In genomic region chr7:3704475-3704874, GRCm38 (mm10) we compare ENCODE assay signal across 8 mouse cellular contexts. TPM values are rescaled to one million over a fixed set of nuclear protein-coding genes. Genes with fewer than 3 reads are reported as not detected.
A peak's percentile ranks its signal among the peaks of the same experiment; 100 is the strongest.
DNase-seq lines count a peak whose midpoint lies in the region; ATAC-seq and TF ChIP-seq lines count a peak whose summit lies in the region.

No protein-coding gene starts in this region.

- no peaks in the 10 kb centered on the region for H3K27me3 ChIP-seq in spleen, adult 2 months (ENCODE audit: control insufficient read depth, insufficient read depth, low read length)
- no peaks in the 10 kb centered on the region for H3K27me3 ChIP-seq in small intestine, adult 2 months (ENCODE audit: control insufficient read depth, insufficient read depth, low read length)

- peaks cover 6% of the 10 kb centered on the region; the same call in 1 of the 2 replicates for H3K4me1 ChIP-seq in spleen, adult 2 months (ENCODE audit: control insufficient read depth, insufficient read depth, insufficient read length)
- peaks cover 7% of the 10 kb centered on the region; the same call in 1 of the 2 replicates for H3K4me1 ChIP-seq in small intestine, adult 2 months (ENCODE audit: control insufficient read depth, insufficient read depth, insufficient read length, low read length)

- TF ChIP-seq CTCF in spleen, adult 2 months (IDR thresholded peaks at IDR 0.05; ENCODE audit: extremely low read depth, insufficient read depth, insufficient read length, insufficient replicate concordance), result no peak
- TF ChIP-seq CTCF in small intestine, adult 2 months (IDR thresholded peaks at IDR 0.05; ENCODE audit: extremely low read depth, insufficient read length, insufficient replicate concordance, low read depth, low read length), result no peak

- peak overlapping the region; percentile 78 for H3K4me3 ChIP-seq in spleen, adult 2 months (ENCODE audit: extremely low read depth, insufficient read depth, insufficient read length)
- H3K4me3 ChIP-seq in small intestine, adult 2 months (ENCODE audit: low read depth, low read length), result peak overlapping the region; percentile 76

- H3K36me3 ChIP-seq in spleen, adult 2 months (ENCODE audit: control insufficient read depth, insufficient read depth, low read length), result peaks cover 19% of the 10 kb centered on the region
- peaks cover 26% of the 10 kb centered on the region for H3K36me3 ChIP-seq in small intestine, adult 2 months (ENCODE audit: control insufficient read depth, insufficient read depth, low read length)

- TF ChIP-seq POLR2A in spleen, adult 2 months (IDR thresholded peaks at IDR 0.05; ENCODE audit: low read depth, low read length), result no peak
- no peak for TF ChIP-seq POLR2A in small intestine, adult 2 months (IDR thresholded peaks at IDR 0.05; ENCODE audit: low read depth, low read length)

- H3K27ac ChIP-seq in spleen, adult 2 months (ENCODE audit: insufficient read depth, low read length), result peak overlapping the region; percentile 91
- H3K27ac ChIP-seq in small intestine, adult 2 months (ENCODE audit: insufficient read depth, low read depth, low read length), result peak overlapping the region; percentile 86

- WGBS in spleen, adult 2 months, result under 1% methylated on average over 20 of the region's 20 CpGs
- under 1% methylated on average over 20 of the region's 20 CpGs for WGBS in small intestine, adult 2 months

- no peak for DNase-seq in spleen, adult 2 months (ENCODE audit: low read depth in 1 of 2, low spot score in 2 of 2)
- DNase-seq in spleen, adult 18-20 months, result no peak
- DNase-seq in liver, result peak; percentile 39
- DNase-seq in layer of hippocampus, postnatal 25 days (ENCODE audit: extremely low spot score in 1 of 2, low spot score in 1 of 2), result no peak
- DNase-seq in ovary, postnatal 10 days (ENCODE audit: low spot score), result no peak
- no peak for DNase-seq in adrenal gland, postnatal 14 days

- peak; percentile 35 for ATAC-seq in erythroid progenitor cell, adult 5-6 weeks (replicated peaks; ENCODE audit: low FRiP score, poor library complexity, severe bottlenecking)

RNA-seq across cellular contexts. Expression of gene Rps9, which starts 0.7 kb away (rescaled TPM):
- polyA plus RNA-seq in spleen, adult 2 months (2012; rRNA removed), result 1,349 and 2,225 TPM in 2 replicates
- total RNA-seq in erythroid progenitor cell, adult 5-6 weeks (2015; ENCODE audit: low replicate concordance), result 482 and 547 TPM in 2 replicates
- total RNA-seq in erythroid progenitor cell, adult 5-6 weeks (2017; ENCODE audit: low replicate concordance), result 300 and 652 TPM in 2 replicates
- polyA plus RNA-seq in small intestine, adult 2 months (2012; rRNA removed), result 1,258 and 1,397 TPM in 2 replicates
- 100 to 1,000 TPM; 367 to 434 TPM for total RNA-seq in layer of hippocampus, postnatal 25 days (2021)
- total RNA-seq in adrenal gland, postnatal 14 days (2021), result 962 and 1,107 TPM in 2 replicates

RNA-seq across cellular contexts. Expression of gene Mboat7, which starts 11.2 kb away (rescaled TPM):
- polyA plus RNA-seq in spleen, adult 2 months (2012; rRNA removed), result 57.0 and 57.2 TPM in 2 replicates
- 17.7 and 29.3 TPM in 2 replicates for total RNA-seq in erythroid progenitor cell, adult 5-6 weeks (2015; ENCODE audit: low replicate concordance)
- total RNA-seq in erythroid progenitor cell, adult 5-6 weeks (2017; ENCODE audit: low replicate concordance), result 1.0 and 6.4 TPM in 2 replicates
- polyA plus RNA-seq in small intestine, adult 2 months (2012; rRNA removed), result 33.0 and 59.6 TPM in 2 replicates
- total RNA-seq in layer of hippocampus, postnatal 25 days (2021), result 100 to 1,000 TPM; 133 to 153 TPM
- total RNA-seq in adrenal gland, postnatal 14 days (2021), result 51.8 and 55.3 TPM in 2 replicates

RNA-seq across cellular contexts. Expression of gene Tsen34, which starts 11.8 kb away (rescaled TPM):
- 29.2 and 47.1 TPM in 2 replicates for polyA plus RNA-seq in spleen, adult 2 months (2012; rRNA removed)
- 1.7 TPM in 1 of 2 replicates, not detected in the other for total RNA-seq in erythroid progenitor cell, adult 5-6 weeks (2015; ENCODE audit: low replicate concordance)
- 3.0 and 3.1 TPM in 2 replicates for total RNA-seq in erythroid progenitor cell, adult 5-6 weeks (2017; ENCODE audit: low replicate concordance)
- 50.3 and 92.2 TPM in 2 replicates for polyA plus RNA-seq in small intestine, adult 2 months (2012; rRNA removed)
- total RNA-seq in layer of hippocampus, postnatal 25 days (2021), result 10 to 100 TPM; 75.7 to 87.8 TPM
- 97.1 and 101 TPM in 2 replicates for total RNA-seq in adrenal gland, postnatal 14 days (2021)

RNA-seq across cellular contexts. Expression of gene Pirb, which starts 15.7 kb away (rescaled TPM):
- polyA plus RNA-seq in spleen, adult 2 months (2012; rRNA removed), result 51.9 and 72.4 TPM in 2 replicates
- 27.7 and 27.8 TPM in 2 replicates for total RNA-seq in erythroid progenitor cell, adult 5-6 weeks (2015; ENCODE audit: low replicate concordance)
- 4.8 and 6.4 TPM in 2 replicates for total RNA-seq in erythroid progenitor cell, adult 5-6 weeks (2017; ENCODE audit: low replicate concordance)
- 4.7 and 5.2 TPM in 2 replicates for polyA plus RNA-seq in small intestine, adult 2 months (2012; rRNA removed)
- total RNA-seq in layer of hippocampus, postnatal 25 days (2021), result under 1 TPM in 1 of 2 experiments, not detected in 1; 0.12 TPM
- total RNA-seq in adrenal gland, postnatal 14 days (2021), result 1.9 and 3.8 TPM in 2 replicates

RNA-seq across cellular contexts. Expression of gene Tmc4, which starts 27.1 kb away (rescaled TPM):
- polyA plus RNA-seq in spleen, adult 2 months (2012; rRNA removed), result 7.6 and 8.4 TPM in 2 replicates
- total RNA-seq in erythroid progenitor cell, adult 5-6 weeks (2015; ENCODE audit: low replicate concordance), result 6.7 TPM in 1 of 2 replicates, not detected in the other
- total RNA-seq in erythroid progenitor cell, adult 5-6 weeks (2017; ENCODE audit: low replicate concordance), result 0.77 TPM in 1 of 2 replicates, not detected in the other
- 119 and 229 TPM in 2 replicates for polyA plus RNA-seq in small intestine, adult 2 months (2012; rRNA removed)
- total RNA-seq in layer of hippocampus, postnatal 25 days (2021), result 1 to 10 TPM; 4.6 to 8.1 TPM
- 5.6 and 6.9 TPM in 2 replicates for total RNA-seq in adrenal gland, postnatal 14 days (2021)

Comparison
In these comparisons a context has a peak if more than half of its experiments do, and no peak if none do; other contexts are left out.
1. RNA of gene Tsen34, which starts 11.8 kb away (total RNA-seq): 97.1 to 101 TPM in adrenal gland, postnatal 14 days and 75.7 to 87.8 TPM in layer of hippocampus, postnatal 25 days; 1.7 to 3.1 TPM in erythroid progenitor cell, adult 5-6 weeks; every median in the first group is over 10 times any median in the second.